In the genomic region with DNA sequence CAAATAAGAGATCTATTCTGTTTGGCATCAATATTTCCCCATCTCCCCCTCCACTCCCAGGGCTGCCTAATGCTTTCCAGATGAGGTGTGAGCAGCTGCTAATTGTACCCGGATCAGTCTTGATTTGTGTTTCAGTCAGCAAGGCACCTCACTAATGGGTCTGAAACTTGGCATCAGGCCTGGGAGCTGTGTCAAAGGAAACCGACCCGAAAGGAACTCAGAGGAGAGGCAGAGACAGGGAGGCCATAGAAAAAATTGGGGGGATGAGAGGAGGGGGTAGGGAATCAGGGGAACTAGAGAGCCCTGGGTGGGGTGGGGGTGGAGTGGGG, we compare ENCODE assay signal across 7 mouse cellular contexts. TPM values are rescaled to one million over a fixed set of nuclear protein-coding genes. Genes with fewer than 3 reads are reported as not detected.
DNase-seq lines count a peak whose midpoint lies in the region; ATAC-seq and TF ChIP-seq lines count a peak whose summit lies in the region.

No protein-coding gene starts in this region.

- peak; percentile 95 for DNase-seq in brain, embryonic 14.5 days (ENCODE audit: low read depth)
- DNase-seq in embryo, embryonic 10 days (ENCODE audit: low spot score), result peak; percentile 74
- peak; percentile 28 for DNase-seq in gastrocnemius, postnatal 25 days
- DNase-seq in limb, embryonic 11.5 days (ENCODE audit: low spot score), result peak; percentile 86
- no peak for DNase-seq in left cerebral cortex, adult 9 months (ENCODE audit: low spot score in 2 of 2)
- DNase-seq in thymus, postnatal 10 days (ENCODE audit: low spot score in 2 of 2), result no peak

- H3K4me3 ChIP-seq in limb, embryonic 11.5 days (ENCODE audit: low read depth, low read length), result 0 out of 2 replicates have a peak overlapping the region, but pooled peaks have one; percentile 5
- H3K4me3 ChIP-seq in stomach, embryonic 14.5 days (ENCODE audit: low read depth, low read length), result no peak overlapping the region

- no peaks in the 10 kb centered on the region for H3K36me3 ChIP-seq in limb, embryonic 11.5 days (ENCODE audit: control insufficient read depth, insufficient read depth, low read length)
- no peaks in the 10 kb centered on the region for H3K36me3 ChIP-seq in stomach, embryonic 14.5 days (ENCODE audit: control insufficient read depth, insufficient read depth, low read length)

- peaks cover 39% of the 10 kb centered on the region for H3K4me1 ChIP-seq in limb, embryonic 11.5 days (ENCODE audit: control insufficient read depth, insufficient read depth, low read length)
- H3K4me1 ChIP-seq in stomach, embryonic 14.5 days (ENCODE audit: control insufficient read depth, insufficient read depth, low read length), result peaks cover 19% of the 10 kb centered on the region

- H3K9ac ChIP-seq in limb, embryonic 11.5 days (ENCODE audit: low read length), result no peak overlapping the region
- H3K9ac ChIP-seq in stomach, embryonic 14.5 days (replicated peaks; ENCODE audit: low read depth, low read length), result no peak overlapping the region

- peak; percentile 75 for ATAC-seq in limb, embryonic 11.5 days (ENCODE audit: insufficient number of reproducible peaks, low FRiP score, low TSS enrichment, low read depth)
- ATAC-seq in stomach, embryonic 14.5 days (ENCODE audit: insufficient number of reproducible peaks, insufficient read depth, low FRiP score, low read depth), result peak; percentile 39; the same call in 1 of the 2 replicates

- H3K27ac ChIP-seq in limb, embryonic 11.5 days (replicated peaks; ENCODE audit: low read depth, low read length), result peak overlapping the region; percentile 95
- H3K27ac ChIP-seq in stomach, embryonic 14.5 days (ENCODE audit: low read length), result peak overlapping the region; percentile 84; the same call in 1 of the 2 replicates

- TF ChIP-seq CTCF in brain, embryonic 14.5 days (IDR thresholded peaks at IDR 0.05; ENCODE audit: borderline replicate concordance, extremely low read depth, insufficient read depth, insufficient read length), result no peak

- H3K27me3 ChIP-seq in limb, embryonic 11.5 days (ENCODE audit: control insufficient read depth, insufficient read depth, low read length), result no peaks in the 10 kb centered on the region
- no peaks in the 10 kb centered on the region for H3K27me3 ChIP-seq in stomach, embryonic 14.5 days (ENCODE audit: control insufficient read depth, insufficient read depth, low read length)

- H3K9me3 ChIP-seq in limb, embryonic 11.5 days (ENCODE audit: control insufficient read depth, low read length), result no peaks in the 10 kb centered on the region
- H3K9me3 ChIP-seq in stomach, embryonic 14.5 days (ENCODE audit: control insufficient read depth, low read depth, low read length), result no peaks in the 10 kb centered on the region

- TF ChIP-seq POLR2A in brain, embryonic 14.5 days (IDR thresholded peaks at IDR 0.05; ENCODE audit: borderline replicate concordance, extremely low read depth, insufficient read depth, insufficient read length, poor library complexity, severe bottlenecking), result no peak

- 3% methylated on average over 3 of the region's 3 CpGs for WGBS in limb, embryonic 11.5 days
- WGBS in stomach, embryonic 14.5 days, result 11% methylated on average over 3 of the region's 3 CpGs

- H3K4me2 ChIP-seq in limb, embryonic 11.5 days (ENCODE audit: low read depth, severe bottlenecking), result peak overlapping the region; percentile 31
- no peak overlapping the region; the same call in 1 of the 2 replicates for H3K4me2 ChIP-seq in stomach, embryonic 14.5 days (replicated peaks; ENCODE audit: low read depth, low read length)

RNA-seq across cellular contexts. Expression of a gene that starts 57.1 kb away (rescaled TPM):
- 20.2 and 20.5 TPM in 2 replicates for polyA plus RNA-seq in brain, embryonic 14.5 days (2012; rRNA removed)
- total RNA-seq in gastrocnemius, postnatal 25 days (2021), result 1 to 10 TPM; 4.0 to 5.7 TPM
- polyA plus RNA-seq in limb, embryonic 11.5 days (2014; fragmentation: Nextera tagmentation; extraction: Ambion mirVana), result 39.3 and 41.9 TPM in 2 replicates
- 19.5 and 20.2 TPM in 2 replicates for polyA plus RNA-seq in stomach, embryonic 14.5 days (2014; fragmentation: Nextera tagmentation; extraction: Ambion mirVana)

Comparison
In these comparisons a context has a peak if more than half of its experiments do, and no peak if none do; other contexts are left out.
1. DNase-seq: peak in brain, embryonic 14.5 days (single experiment), embryo, embryonic 10 days (single experiment), gastrocnemius, postnatal 25 days (single experiment) and limb, embryonic 11.5 days (single experiment); none in left cerebral cortex, adult 9 months (0 of 2) and thymus, postnatal 10 days (0 of 2).